Mouse (Mus musculus) CH12.LX (cell line): ENCODE measurements around the gene Mturn. TPM values are rescaled to one million over a fixed set of nuclear protein-coding genes. Genes with fewer than 3 reads are reported as not detected.
A peak's percentile ranks its signal among the peaks of the same experiment; 100 is the strongest.

Experiments
- DNase-seq: peaks from one replicate; pipeline ENCODE4 v3.0.0-alpha.2; 2013; ENCODE audit errors: extremely low read depth
- H3K27ac ChIP-seq: 2 replicates; pipeline ENCODE4 v1.5.1; 2012; ENCODE audit warnings: low read depth, mild to moderate bottlenecking, control low read depth, moderate library complexity; ENCODE audit not compliant: insufficient read depth
- H3K27me3 ChIP-seq: replicated peaks from 2 replicates; pipeline ENCODE3; 2012; ENCODE audit warnings: inconsistent platforms
- H3K36me3 ChIP-seq, 2 experiments: replicated peaks in 1 of 2; 2 replicates each; pipeline versions ENCODE3 to v1.6.1; 2012; ENCODE audit warnings: inconsistent platforms in 1 of 2, low read length in 1 of 2, mild to moderate bottlenecking in 1 of 2, mixed read lengths in 1 of 2, moderate library complexity in 1 of 2; ENCODE audit not compliant: control insufficient read depth in 1 of 2, insufficient read depth in 1 of 2
- H3K4me1 ChIP-seq, 2 experiments: 2 replicates each; pipeline ENCODE4 v1.6.1; 2012; ENCODE audit warnings: inconsistent platforms in 1 of 2, moderate library complexity in 1 of 2; ENCODE audit not compliant: insufficient read depth in 2 of 2, control insufficient read depth in 1 of 2
- H3K4me2 ChIP-seq: 2 replicates; pipeline ENCODE4 v1.6.1; 2012; ENCODE audit warnings: low read depth, mild to moderate bottlenecking, control low read depth; ENCODE audit not compliant: poor library complexity, insufficient read depth, severe bottlenecking
- H3K4me3 ChIP-seq, 3 experiments: fragments of 150-350 bp in 1 of 3; sonication (generic) in 1 of 3; replicated peaks in 1 of 3; 2 replicates each; pipeline versions ENCODE3 to v1.5.1; 2011 to 2012; ENCODE audit warnings: low read depth in 2 of 3, low read length in 2 of 3, mild to moderate bottlenecking in 2 of 3, moderate library complexity in 2 of 3, control low read depth in 1 of 3, improper control_type of control experiment in 1 of 3, inconsistent platforms in 1 of 3, mixed read lengths in 1 of 3; ENCODE audit not compliant: poor library complexity in 1 of 3
- H3K79me2 ChIP-seq: replicated peaks from 2 replicates; pipeline ENCODE4 v1.6.1; 2012; ENCODE audit warnings: mild to moderate bottlenecking, moderate library complexity; ENCODE audit not compliant: control insufficient read depth, poor library complexity, insufficient read depth, severe bottlenecking; ENCODE audit errors: extremely low read depth
- H3K9ac ChIP-seq: 2 replicates; pipeline ENCODE4 v1.6.1; 2012; ENCODE audit warnings: low read depth, mild to moderate bottlenecking, control low read depth, moderate library complexity; ENCODE audit not compliant: insufficient read depth
- H3K9me3 ChIP-seq: replicated peaks from 2 replicates; pipeline ENCODE3; 2012; ENCODE audit warnings: low read length, inconsistent platforms, mixed read lengths
- BHLHE40 ChIP-seq: IDR thresholded peaks from 2 replicates; pipeline ENCODE4 v1.6.1; 2011; ENCODE audit warnings: mild to moderate bottlenecking, low read depth, low read length, improper control_type of control experiment
- CHD1 ChIP-seq: IDR thresholded peaks from 2 replicates; pipeline ENCODE4 v1.6.1; 2012; ENCODE audit warnings: low read depth, low read length, improper control_type of control experiment, inconsistent platforms
- CHD2 ChIP-seq: IDR thresholded peaks from 2 replicates; pipeline ENCODE4 v1.6.1; 2011; ENCODE audit warnings: low read length, improper control_type of control experiment
- ELF1 ChIP-seq: IDR thresholded peaks from 2 replicates; pipeline ENCODE4 v1.6.1; 2014; ENCODE audit warnings: low read depth, mild to moderate bottlenecking, inconsistent platforms, low read length, improper control_type of control experiment
- EP300 ChIP-seq: IDR thresholded peaks from 2 replicates; pipeline ENCODE4 v1.6.1; 2011; ENCODE audit warnings: low read length, improper control_type of control experiment
- MAFK ChIP-seq: IDR thresholded peaks from 2 replicates; pipeline ENCODE4 v1.6.1; 2011; ENCODE audit warnings: low read length, improper control_type of control experiment; ENCODE audit not compliant: insufficient replicate concordance
- MAX ChIP-seq: IDR thresholded peaks from 2 replicates; pipeline ENCODE4 v1.6.1; 2011; ENCODE audit warnings: low read length, improper control_type of control experiment
- MAZ ChIP-seq: IDR thresholded peaks from 2 replicates; pipeline ENCODE4 v1.6.1; 2012; ENCODE audit warnings: low read depth, mild to moderate bottlenecking, inconsistent platforms, low read length, improper control_type of control experiment, moderate library complexity
- MYC ChIP-seq: IDR thresholded peaks from 2 replicates; pipeline ENCODE4 v1.6.1; 2011; ENCODE audit warnings: low read depth, mild to moderate bottlenecking, improper control_type of control experiment, low read length
- NELFE ChIP-seq: IDR thresholded peaks from 2 replicates; pipeline ENCODE4 v1.6.1; 2011; ENCODE audit warnings: low read depth, low read length, improper control_type of control experiment
- PAX5 ChIP-seq: IDR thresholded peaks from 2 replicates; pipeline ENCODE4 v1.6.1; 2012; ENCODE audit warnings: low read length, inconsistent platforms, mixed read lengths
- POLR2A ChIP-seq: IDR thresholded peaks from 2 replicates; pipeline ENCODE4 v1.6.1; 2011; ENCODE audit warnings: low read depth, mild to moderate bottlenecking, improper control_type of control experiment, low read length
- POLR2AphosphoS2 ChIP-seq: IDR thresholded peaks from 2 replicates; pipeline ENCODE4 v1.6.1; 2011; ENCODE audit warnings: low read depth, low read length, improper control_type of control experiment
- TBP ChIP-seq: conservative IDR thresholded peaks from 2 replicates; pipeline ENCODE4 v1.6.1; 2011; ENCODE audit warnings: low read depth, low read length, improper control_type of control experiment
- UBTF ChIP-seq: IDR thresholded peaks from 2 replicates; pipeline ENCODE4 v1.6.1; 2012; ENCODE audit warnings: low read depth, mild to moderate bottlenecking, inconsistent platforms, low read length, improper control_type of control experiment, moderate library complexity
- USF1 ChIP-seq: IDR thresholded peaks from 2 replicates; pipeline ENCODE4 v1.6.1; 2014; ENCODE audit warnings: low read depth, mild to moderate bottlenecking, inconsistent platforms, low read length, improper control_type of control experiment
- USF2 ChIP-seq: conservative IDR thresholded peaks from 2 replicates; pipeline ENCODE4 v1.6.1; 2011; ENCODE audit warnings: low read depth, low read length, improper control_type of control experiment
- ZKSCAN1 ChIP-seq: IDR thresholded peaks from 2 replicates; pipeline ENCODE4 v1.6.1; 2012; ENCODE audit warnings: low read depth, inconsistent platforms, low read length, improper control_type of control experiment, borderline replicate concordance
- dilution Hi-C: fragments of 300-500 bp; cut with MboI; formaldehyde crosslinking; loops from 2 replicates; pipeline ENCODE4 v1.14.3; 2020; ENCODE audit warnings: low sequenced_read_pairs; ENCODE audit not compliant: extremely low pct_unique_long_range_greater_than_20kb, extremely low pct_ligation_motif_present
- in situ Hi-C: fragments of 300-500 bp; cut with MboI; formaldehyde crosslinking; loops from 3 replicates; pipeline ENCODE4 v1.14.3; 2019; ENCODE audit warnings: low sequenced_read_pairs, low pct_ligation_motif_present, low pct_unique_long_range_greater_than_20kb, mixed read lengths
- polyA plus RNA-seq: library from polyadenylated mRNA; unstranded; fragments of >175 nt; gene quantifications from 2 replicates; pipeline ENCODE4 v1.2.1, GENCODE M21; 2012; ENCODE audit warnings: low read depth; ENCODE audit not compliant: insufficient read length
- total RNA-seq, 2 experiments: library from RNA; depleted of rRNA; stranded (reverse); fragments of 300-350 nt in 1 of 2; fragments of >200 nt in 1 of 2; gene quantifications; 2 replicates each; pipeline ENCODE4 v1.2.3; 2012 to 2014

Gene Mturn
- total and polyA plus RNA-seq, 3 experiments, result 0.06 to 0.25 (median 0.20) TPM

- DNase-seq, result no peak
- no peaks in the 10 kb centered on the region for H3K9me3 ChIP-seq
- H3K4me1 ChIP-seq, result no peaks in the 10 kb centered on the region
- H3K4me2 ChIP-seq, result no peak overlapping the region
- TF ChIP-seq ELF1 (no peak), EP300 (no peak), POLR2A (no peak), MAFK (no peak), BHLHE40 (no peak), MYC (no peak), MAX (no peak), USF2 (no peak), TBP (no peak), MAZ (no peak), ZKSCAN1 (no peak), CHD1 (no peak)
- TF ChIP-seq, all 38 proteins: peak for 0
- dilution Hi-C loops (no loop called here), in situ Hi-C loops (no loop called here)
- Histone ChIP-seq H3K36me3 (no peaks in the 10 kb centered on the region), H3K79me2 (no peaks in the 10 kb centered on the region), H3K9ac (no peak overlapping the region), H3K27me3 (peaks cover 14% of the 10 kb centered on the region), H3K27ac (no peak overlapping the region), H3K4me3 (no peak overlapping the region)
Observed at GRCm38 (mm10) chr6:54693286-54693685, 11.9 kb downstream of the Mturn start.

DNA sequence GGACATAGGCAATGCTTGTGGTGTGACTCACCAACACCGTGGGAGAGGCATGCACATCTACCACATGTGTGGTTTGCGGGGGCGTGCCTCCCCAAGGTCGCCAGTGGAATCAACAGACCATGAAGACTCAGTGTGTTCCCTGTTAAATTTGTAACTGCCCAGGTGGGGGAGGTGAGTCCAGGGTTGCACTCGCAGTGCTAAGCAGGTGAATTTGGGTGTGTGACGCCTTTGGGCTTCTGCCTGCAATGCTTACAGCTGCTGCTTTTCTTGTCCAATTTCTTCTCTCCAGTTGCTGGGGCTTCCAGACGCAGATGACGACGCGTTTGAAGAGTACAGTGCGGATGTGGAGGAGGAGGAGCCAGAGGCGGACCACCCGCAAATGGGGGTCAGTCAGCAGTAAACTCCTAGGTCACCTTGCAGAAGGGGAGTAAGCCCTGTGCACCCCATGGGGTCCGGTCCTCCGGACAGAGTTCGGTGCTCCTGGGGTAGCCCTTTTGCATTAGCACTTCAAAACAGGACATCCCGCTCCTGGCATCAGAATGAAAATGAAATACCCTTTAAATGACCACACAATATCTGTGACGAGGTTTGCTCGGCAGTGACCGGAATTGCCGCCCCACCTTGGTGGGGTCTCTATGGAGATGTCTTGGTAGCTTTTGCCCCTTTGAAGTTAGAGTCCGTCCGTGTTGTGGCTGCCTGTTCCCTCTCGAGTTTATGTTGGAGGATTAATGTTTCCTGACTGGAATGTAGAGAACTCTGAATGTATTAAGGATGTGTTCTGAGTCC lies 17.5 kb downstream of the Mturn start:
- TF ChIP-seq PAX5 (no peak), UBTF (no peak), BHLHE40 (peak; percentile 29; the same call in 1 of the 2 replicates), USF2 (no peak), CHD2 (no peak), USF1 (no peak), POLR2AphosphoS2 (no peak), MAX (no peak), NELFE (no peak)
- Histone ChIP-seq H3K4me3 (peak overlapping the region; percentile 31 to 60 (median 49)), H3K27ac (no peak overlapping the region), H3K4me2 (peak overlapping the region; percentile 93), H3K9ac (peak overlapping the region; percentile 34; the same call in 1 of the 2 replicates), H3K36me3 (no peaks in the 10 kb centered on the region), H3K4me1 (peaks cover 3 to 9% of the 10 kb centered on the region in 2 experiments), H3K27me3 (peaks cover 29% of the 10 kb centered on the region), H3K9me3 (no peaks in the 10 kb centered on the region), H3K79me2 (no peaks in the 10 kb centered on the region)
- no peak for DNase-seq
- dilution Hi-C loops, result no loop called here
- in situ Hi-C loops, result no loop called here
